Mouse (Mus musculus) layer of hippocampus, postnatal 10 days (tissue): Measurements from ENCODE around the gene Plekhm1. TPM values are rescaled to one million over a fixed set of nuclear protein-coding genes. Genes with fewer than 3 reads are reported as not detected.
A peak's percentile ranks its signal among the peaks of the same experiment; 100 is the strongest.
"Not testable (repeated sequence)": the region's sequence is repeated elsewhere in the genome, so short reads cannot be mapped to it uniquely, and the experiment has no call there.

ENCODE experiments used
- DNase-seq, 2 experiments: peaks; one replicate each; pipeline ENCODE4 v3.0.0; 2021; ENCODE audit warnings: low spot score in 2 of 2
- total RNA-seq, 2 experiments: library from RNA; stranded (reverse); gene quantifications; 2 replicates each; pipeline ENCODE4 v1.2.3; 2021

The Plekhm1 gene
- total RNA-seq, 2 experiments from 2014 or later = 15.0 TPM

- DNase-seq = no peak
These were observed 71.8 kb downstream of the Plekhm1 start for GRCm38 (mm10) chr11:103340677-103341076.

GRCm38 (mm10) chr11:103340130-103340529 is 72.4 kb downstream of the Plekhm1 start:
- no peak for DNase-seq

- no peak for DNase-seq
These were observed 72.9 kb downstream of the Plekhm1 start for GRCm38 (mm10) chr11:103339414-103340119.

GRCm38 (mm10) chr11:103338671-103339070 is 73.8 kb downstream of the Plekhm1 start:
- DNase-seq = no peak

DNA sequence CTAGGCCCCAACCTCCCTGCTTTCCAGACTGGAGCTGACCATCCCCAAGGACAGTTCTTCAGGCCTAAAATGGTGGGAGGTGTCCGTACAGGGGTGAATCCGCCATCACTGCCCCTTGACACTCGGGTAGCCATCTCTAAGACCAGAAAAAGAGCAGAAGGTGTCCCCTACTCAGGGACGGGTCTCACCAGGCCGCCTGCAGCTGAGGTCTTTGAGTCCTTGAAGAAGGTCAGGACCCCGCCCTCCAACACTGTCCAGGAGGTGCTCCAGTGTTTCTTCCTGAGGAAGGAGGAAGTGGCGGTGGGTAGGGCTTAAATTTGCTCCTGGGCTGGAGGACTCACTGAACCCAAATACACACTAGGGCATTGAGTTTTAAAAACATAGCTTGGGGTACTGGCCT is 74.4 kb downstream of the Plekhm1 start:
- DNase-seq = no peak

DNA sequence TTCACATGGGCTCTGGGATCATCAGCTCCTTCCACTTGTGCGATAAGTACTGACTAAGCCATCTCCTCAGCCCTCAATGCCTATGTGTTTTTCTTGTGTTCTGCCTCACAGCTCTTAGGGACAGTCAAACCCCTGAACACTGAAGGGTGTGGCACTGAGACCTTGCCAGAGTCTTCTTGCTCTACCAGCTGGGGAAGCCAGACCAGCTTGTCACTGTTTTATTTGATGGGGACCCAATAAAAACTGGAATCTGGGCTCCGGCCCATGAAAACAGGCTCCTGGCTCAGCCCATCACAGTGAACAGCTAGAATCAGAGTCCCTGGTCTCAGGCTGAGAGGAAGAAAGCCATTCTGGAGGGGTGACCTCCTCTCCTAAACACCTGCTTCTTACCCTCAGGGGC is 75.3 kb downstream of the Plekhm1 start:
- no peak for DNase-seq

GRCm38 (mm10) chr11:103335561-103335960 is 76.9 kb downstream of the Plekhm1 start:
- DNase-seq = no peak

GRCm38 (mm10) chr11:103334925-103335324 is 77.6 kb downstream of the Plekhm1 start:
- peak in 1 of 2 experiments; percentile 20 for DNase-seq

GRCm38 (mm10) chr11:103333719-103334398 is 78.6 kb downstream of the Plekhm1 start:
- DNase-seq = peak; percentile 56 to 68

DNA sequence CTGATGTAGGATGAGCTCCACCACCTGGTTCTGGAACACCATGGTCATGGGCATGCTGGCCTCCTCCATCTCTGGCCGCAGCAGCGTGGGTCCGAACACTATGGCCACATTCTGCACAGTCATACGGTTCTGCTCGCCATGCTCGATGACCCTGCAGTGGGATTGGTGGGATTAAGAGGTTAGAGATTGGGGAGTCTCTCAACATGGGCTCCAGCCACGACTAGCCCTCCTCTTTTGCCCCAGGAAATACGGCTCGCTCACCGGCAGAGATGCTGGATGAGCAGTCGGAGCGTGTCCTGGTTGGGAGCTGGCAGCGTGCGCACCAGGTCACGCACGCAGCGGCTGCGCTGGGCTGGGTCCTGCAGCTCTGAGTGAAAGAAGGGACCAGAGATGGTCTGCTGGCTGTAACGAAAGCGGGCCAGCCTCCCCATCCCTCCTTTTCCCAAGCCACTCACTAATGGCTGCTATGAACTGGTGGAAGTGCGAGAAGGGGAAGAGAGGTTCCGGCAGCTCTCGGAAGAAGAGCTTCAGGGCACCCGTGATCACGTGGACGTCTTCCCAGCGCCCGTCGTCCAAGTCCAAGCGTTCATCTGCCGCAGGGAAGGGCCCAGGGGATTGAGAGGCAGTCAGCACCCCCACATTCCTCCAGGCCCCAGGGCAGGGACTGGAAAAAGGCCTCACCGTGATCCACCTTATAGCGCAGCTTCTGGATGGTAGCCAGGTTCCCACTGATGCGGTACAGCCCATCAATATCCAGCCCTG is 79.4 kb downstream of the Plekhm1 start:
- peak in 1 of 2 experiments; percentile 38 for DNase-seq

DNA sequence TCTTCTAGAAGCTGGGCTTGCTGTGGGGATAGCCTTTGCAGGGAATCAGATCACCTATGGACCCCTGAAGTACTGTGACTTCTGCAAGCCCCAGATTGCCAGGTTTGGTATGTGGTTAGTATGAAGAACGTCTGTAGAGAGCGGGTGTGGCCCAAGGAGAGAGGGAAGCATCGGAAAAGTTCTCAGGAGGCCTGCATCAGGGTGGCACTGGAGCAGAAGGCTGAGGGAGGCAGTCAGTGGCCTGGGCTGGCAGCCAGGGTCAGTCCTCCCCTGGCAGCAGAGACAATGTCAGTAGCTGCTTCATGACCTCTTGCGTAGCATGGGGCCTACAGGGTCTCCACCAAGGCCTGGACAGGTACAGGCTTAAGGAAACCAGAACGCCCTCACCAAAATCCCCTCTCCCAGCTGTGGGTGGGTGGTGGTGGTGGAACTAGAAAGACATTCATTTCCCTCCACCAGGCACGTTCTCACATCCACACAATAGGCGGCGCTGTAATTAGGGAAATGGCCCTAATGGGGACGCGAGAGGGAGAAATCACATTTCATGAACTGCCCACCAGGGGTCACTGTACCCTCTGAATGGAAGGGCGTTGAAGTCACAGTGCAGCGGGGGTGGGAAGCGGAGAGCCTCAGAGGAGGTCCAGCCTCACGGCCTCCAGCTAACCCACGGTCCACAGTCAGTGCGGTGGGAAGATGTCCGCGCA is 80.1 kb downstream of the Plekhm1 start:
- DNase-seq = peak; percentile 89 to 91

- DNase-seq = peak in 1 of 2 experiments; percentile 31
These were observed 80.8 kb downstream of the Plekhm1 start for GRCm38 (mm10) chr11:103331502-103332185.

DNA sequence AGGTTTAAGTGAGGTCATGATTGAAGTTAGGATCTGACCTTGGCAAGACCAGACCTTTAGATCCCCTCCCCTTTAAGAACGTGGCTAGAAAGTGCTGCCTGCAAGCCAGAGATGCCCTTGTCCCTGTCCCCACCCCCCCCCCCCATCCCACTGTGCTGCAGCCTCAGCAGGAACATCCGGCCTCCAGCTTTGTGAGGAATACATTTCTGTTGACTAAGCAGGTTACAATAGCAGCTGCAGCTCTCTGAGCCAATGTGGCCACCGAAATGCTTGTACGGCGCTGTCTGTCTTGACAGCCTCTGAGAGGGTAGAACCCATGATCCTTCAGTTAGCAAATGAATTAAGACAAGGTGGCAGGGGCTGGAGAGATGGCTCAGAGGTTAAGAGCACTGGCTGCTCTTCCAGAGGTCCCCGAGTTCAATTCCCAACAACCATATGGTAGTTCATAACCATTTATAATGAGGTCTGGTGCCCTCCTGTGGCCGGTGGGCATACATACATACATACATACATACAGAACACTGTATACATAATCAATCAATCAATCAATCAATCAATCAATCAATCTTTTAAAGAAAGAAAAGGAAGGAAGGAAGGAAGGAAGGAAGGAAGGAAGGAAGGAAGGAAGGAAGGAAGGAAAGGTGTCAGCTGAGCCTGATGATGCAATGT is 81.7 kb downstream of the Plekhm1 start:
- peak in 1 of 2 experiments; percentile 28 for DNase-seq

DNA sequence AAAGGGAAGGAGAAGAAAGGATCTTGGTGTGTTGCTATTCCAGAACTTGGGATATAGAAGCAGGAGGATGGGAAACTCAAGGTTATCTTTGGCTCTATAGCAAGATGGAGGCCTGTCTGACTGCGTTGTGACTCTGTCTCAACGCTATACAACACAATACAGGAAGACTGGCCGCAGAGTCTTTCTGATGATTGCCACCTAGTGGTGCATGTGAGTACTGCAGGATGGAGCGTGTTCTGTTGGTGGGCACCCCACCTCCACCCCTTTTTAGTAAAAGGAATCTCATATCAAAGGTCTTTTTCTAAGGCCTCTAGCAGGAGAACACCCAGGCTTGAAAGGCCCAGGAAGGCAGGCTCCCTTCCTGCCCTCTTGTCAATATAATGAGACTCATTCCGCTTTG is 85.5 kb downstream of the Plekhm1 start:
- DNase-seq = peak; percentile 91 to 92

DNA sequence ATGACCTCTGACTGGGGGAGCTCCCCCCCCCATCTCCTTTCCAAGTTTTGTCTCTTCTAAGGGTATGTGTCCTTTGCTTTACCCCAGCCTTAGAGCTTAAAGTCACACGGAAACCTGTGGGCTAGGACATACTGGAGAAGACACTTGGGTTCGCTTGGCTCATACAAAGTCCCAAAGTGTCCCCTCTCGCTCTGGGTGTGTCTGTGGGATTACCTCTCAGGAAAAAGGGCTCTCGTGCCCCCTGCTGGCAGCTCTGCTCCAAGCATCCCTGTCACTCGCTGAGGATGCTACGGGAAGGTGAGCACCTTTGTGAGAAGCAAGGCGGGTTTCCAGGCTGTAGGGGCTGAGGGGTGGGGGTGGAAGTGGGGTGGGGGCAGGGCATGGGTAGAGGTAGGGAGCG is 87.3 kb downstream of the Plekhm1 start:
- peak; percentile 77 to 83 for DNase-seq

DNA sequence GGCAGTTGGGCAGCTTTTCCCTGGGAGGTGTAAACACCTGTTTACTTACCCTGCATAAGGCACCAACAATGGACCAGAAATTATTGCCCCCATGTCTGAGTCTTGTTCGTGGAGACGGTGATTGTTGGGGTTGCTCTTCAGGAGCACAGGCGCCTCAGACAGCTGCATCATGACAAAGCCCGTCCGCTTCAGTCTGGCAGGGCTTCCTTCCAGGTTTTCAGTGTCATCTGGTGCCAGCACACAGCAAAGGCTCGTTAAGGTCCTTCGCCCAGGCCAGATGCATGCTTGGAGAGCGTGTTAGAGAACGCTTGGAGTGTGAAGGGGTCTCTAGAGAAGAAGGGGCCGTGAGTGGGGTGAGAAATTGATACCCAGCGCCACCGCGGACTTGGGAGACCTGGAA is 87.8 kb downstream of the Plekhm1 start:
- peak in 1 of 2 experiments; percentile 32 for DNase-seq

- not testable (repeated sequence) for DNase-seq
These were observed 89.7 kb downstream of the Plekhm1 start for GRCm38 (mm10) chr11:103322832-103323231.

DNA sequence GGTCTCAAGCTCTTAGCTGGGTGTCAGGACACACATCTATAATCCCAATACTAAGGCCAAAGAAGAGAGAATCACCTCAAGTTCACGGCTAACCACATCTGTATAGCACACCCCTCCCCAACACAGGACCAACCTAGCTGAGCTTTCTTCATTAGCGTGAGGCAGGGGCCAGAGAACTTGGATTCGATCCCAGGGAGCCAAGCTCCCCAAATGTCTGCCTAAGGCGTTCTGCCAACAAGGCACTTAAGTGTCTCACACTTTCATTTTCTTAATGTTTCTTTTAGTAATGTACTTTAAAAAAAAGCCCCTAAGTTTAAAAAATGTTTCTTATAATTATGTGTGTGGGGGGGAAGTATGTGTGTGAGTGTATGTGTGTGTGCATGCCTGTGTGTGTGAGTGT is 91.8 kb downstream of the Plekhm1 start:
- no peak for DNase-seq

- DNase-seq = no peak
These were observed 92.3 kb downstream of the Plekhm1 start for GRCm38 (mm10) chr11:103320196-103320595.

- no peak for DNase-seq
These were observed 94.4 kb downstream of the Plekhm1 start for GRCm38 (mm10) chr11:103318042-103318441.
